Mouse (Mus musculus): ENCODE data around the gene Phc3. TPM values are rescaled to one million over a fixed set of nuclear protein-coding genes. Genes with fewer than 3 reads are reported as not detected.
A peak's percentile ranks its signal among the peaks of the same experiment; 100 is the strongest.

Gene Phc3
- 7.0 and 7.6 TPM in 2 replicates for polyA plus RNA-seq (2015; fragmentation: Nextera tagmentation; extraction: Ambion mirVana)

DNA sequence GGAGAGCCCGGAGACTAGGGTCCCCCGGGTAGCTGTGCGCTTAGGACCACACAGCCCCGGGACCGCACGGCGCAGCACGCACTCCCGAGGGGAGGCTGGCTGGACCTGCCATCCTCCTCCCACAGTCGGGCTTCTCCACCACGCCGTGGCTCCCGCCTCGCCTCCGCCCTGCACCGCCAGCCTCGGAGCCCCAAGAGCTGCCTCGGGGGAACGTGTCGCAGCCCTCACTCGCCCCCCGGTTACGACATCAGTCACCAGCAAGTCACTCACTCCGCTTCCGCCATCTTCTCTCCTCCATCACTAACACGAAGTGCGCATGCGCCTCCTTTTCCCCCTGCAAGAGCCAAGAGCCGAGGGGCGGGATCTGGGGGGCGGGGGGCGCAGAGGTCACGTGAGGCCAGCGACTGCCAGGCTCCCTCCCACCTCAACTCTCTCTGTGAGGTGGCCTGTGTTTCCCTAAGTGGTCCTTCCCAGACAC is at the start of gene Phc3:
Phc3 (minus strand) TSS at position 312 of the 478 bp plus-strand sequence.
- no peaks in the 10 kb centered on the region for H3K9me3 ChIP-seq
- WGBS: under 1% methylated on average over 34 of the region's 34 CpGs
- peak within 1 kb of the TSS; percentile 89 for H3K4me3 ChIP-seq (replicated peaks)
- H3K27ac ChIP-seq: peak within 1 kb of the TSS; percentile 86
- peaks cover 13% of the 10 kb centered on the region for H3K4me1 ChIP-seq (replicated peaks)
- H3K36me3 ChIP-seq: peaks cover 15% of the 10 kb centered on the region
- no peaks in the 10 kb centered on the region for H3K27me3 ChIP-seq
- peak within 1 kb of the TSS; percentile 96 for H3K9ac ChIP-seq (replicated peaks)
- peak within 1 kb of the TSS; percentile 68 for H3K4me2 ChIP-seq (replicated peaks)
- ATAC-seq: peak; percentile 97

- H3K27ac ChIP-seq: no peak overlapping the region
- H3K36me3 ChIP-seq: 0 out of 2 replicates have a peak, but pooled peaks cover 4% of the 10 kb centered on the region
- no peaks in the 10 kb centered on the region for H3K9me3 ChIP-seq
- H3K9ac ChIP-seq (replicated peaks): no peak overlapping the region
- H3K4me3 ChIP-seq (replicated peaks): no peak overlapping the region
- ATAC-seq: peak; percentile 71
- H3K27me3 ChIP-seq: no peaks in the 10 kb centered on the region
- 30% methylated on average over 4 of the region's 4 CpGs for WGBS
- peaks cover 15% of the 10 kb centered on the region for H3K4me1 ChIP-seq (replicated peaks)
- H3K4me2 ChIP-seq (replicated peaks): no peak overlapping the region
Observed at GRCm38 (mm10) chr3:31017652-31018051, 48.4 kb upstream of the Phc3 start.

DNA sequence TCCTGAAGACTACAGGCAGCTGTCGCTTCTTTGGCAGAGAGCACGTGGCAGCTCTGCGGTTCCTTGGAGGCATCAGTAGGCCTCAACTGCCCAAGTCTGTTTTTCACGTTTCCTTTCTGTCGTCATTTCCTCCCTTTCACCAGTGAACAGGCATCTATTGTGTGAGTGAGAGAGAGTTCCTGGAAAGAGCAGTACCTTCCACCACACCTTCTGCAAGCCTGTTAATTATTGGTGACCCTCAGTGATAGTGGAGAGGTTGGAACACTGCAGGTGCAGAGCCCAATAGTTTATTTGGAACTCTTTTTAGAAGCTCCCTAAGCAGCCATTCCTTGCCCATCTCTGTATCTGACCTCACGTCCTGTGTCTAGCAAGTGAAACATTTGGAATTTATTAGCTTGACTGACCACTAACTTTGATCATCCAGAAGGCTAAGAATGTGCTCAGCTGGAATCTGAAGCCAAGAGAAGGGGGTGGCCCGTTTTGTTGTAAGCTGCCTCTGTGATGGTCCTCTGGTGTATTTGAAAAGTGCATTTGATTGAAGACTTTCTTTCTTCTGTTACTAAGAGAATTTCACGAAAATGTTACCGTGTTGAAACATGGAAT is 47.5 kb upstream of the Phc3 start:
- 50% methylated on average over 9 of the region's 9 CpGs for WGBS
- no peaks in the 10 kb centered on the region for H3K9me3 ChIP-seq
- no peak overlapping the region for H3K9ac ChIP-seq (replicated peaks)
- H3K4me2 ChIP-seq (replicated peaks): no peak overlapping the region
- no peak for ATAC-seq
- 0 out of 2 replicates have a peak, but pooled peaks cover 4% of the 10 kb centered on the region for H3K36me3 ChIP-seq
- no peak overlapping the region for H3K27ac ChIP-seq
- peaks cover 15% of the 10 kb centered on the region for H3K4me1 ChIP-seq (replicated peaks)
- H3K27me3 ChIP-seq: no peaks in the 10 kb centered on the region
- H3K4me3 ChIP-seq (replicated peaks): no peak overlapping the region

DNA sequence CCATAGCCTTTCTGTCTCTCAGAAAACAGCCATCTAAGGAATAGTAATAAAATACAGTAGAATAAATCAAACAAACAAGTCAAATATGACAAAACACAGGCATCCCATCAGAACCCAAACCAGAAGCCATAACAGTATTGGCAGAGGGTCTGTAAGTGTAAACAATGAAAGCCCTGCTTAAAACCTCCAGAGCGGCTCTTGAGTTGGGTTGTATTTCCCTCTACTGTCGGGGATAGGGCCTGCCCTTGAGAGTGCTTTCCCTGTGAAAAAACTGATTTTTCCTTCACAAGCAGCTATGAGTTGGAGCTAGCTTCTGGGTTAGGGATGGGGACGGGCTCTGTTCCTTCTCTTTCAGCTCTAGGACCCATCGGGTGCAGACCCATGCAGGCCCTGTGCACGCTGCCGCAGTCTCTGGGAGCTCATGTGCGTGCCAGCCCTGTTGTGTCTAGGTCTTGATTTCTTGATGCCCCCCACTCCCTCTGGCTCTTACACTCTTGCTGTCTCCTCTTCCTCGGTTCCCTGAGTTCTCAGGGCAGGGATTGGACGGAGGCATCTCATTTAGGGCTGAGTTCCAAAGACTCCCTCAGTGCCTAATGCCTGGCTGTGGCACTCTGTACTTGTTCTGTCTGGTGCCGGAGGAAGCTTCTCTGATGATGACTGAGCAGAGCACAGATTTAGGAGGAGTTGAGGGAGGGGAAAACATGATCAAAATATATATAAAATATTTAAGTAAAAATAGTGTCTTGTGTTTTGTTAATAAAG is 46.6 kb upstream of the Phc3 start:
- peaks cover 15% of the 10 kb centered on the region for H3K4me1 ChIP-seq (replicated peaks)
- no peak overlapping the region for H3K4me2 ChIP-seq (replicated peaks)
- no peak overlapping the region for H3K4me3 ChIP-seq (replicated peaks)
- H3K9ac ChIP-seq (replicated peaks): no peak overlapping the region
- 79% methylated on average over 10 of the region's 10 CpGs for WGBS
- H3K27ac ChIP-seq: no peak overlapping the region
- H3K9me3 ChIP-seq: no peaks in the 10 kb centered on the region
- ATAC-seq: no peak
- 0 out of 2 replicates have a peak, but pooled peaks cover 4% of the 10 kb centered on the region for H3K36me3 ChIP-seq
- no peaks in the 10 kb centered on the region for H3K27me3 ChIP-seq

- 87% methylated on average over 2 of the region's 2 CpGs for WGBS
- H3K4me1 ChIP-seq (replicated peaks): peaks cover 15% of the 10 kb centered on the region
- no peak overlapping the region for H3K27ac ChIP-seq
- no peak overlapping the region for H3K4me2 ChIP-seq (replicated peaks)
- no peaks in the 10 kb centered on the region for H3K27me3 ChIP-seq
- no peak for ATAC-seq
- no peaks in the 10 kb centered on the region for H3K9me3 ChIP-seq
- no peak overlapping the region for H3K4me3 ChIP-seq (replicated peaks)
- no peaks in the 10 kb centered on the region for H3K36me3 ChIP-seq
- H3K9ac ChIP-seq (replicated peaks): no peak overlapping the region
Observed at GRCm38 (mm10) chr3:31014374-31014773, 45.2 kb upstream of the Phc3 start.

- Histone ChIP-seq H3K36me3 (peaks cover 3% of the 10 kb centered on the region; the same call in 1 of the 2 replicates), H3K4me1 (replicated peaks) (peaks cover 4% of the 10 kb centered on the region), H3K4me2 (replicated peaks) (no peak overlapping the region), H3K9me3 (no peaks in the 10 kb centered on the region), H3K9ac (replicated peaks) (no peak overlapping the region), H3K27ac (no peak overlapping the region), H3K27me3 (no peaks in the 10 kb centered on the region), H3K4me3 (replicated peaks) (no peak overlapping the region)
- 0 out of 2 replicates have a peak, but pooled peaks have one; percentile 11 for ATAC-seq
- WGBS: 73% methylated on average over 6 of the region's 6 CpGs
Observed at GRCm38 (mm10) chr3:31004320-31005209, 35.4 kb upstream of the Phc3 start.

DNA sequence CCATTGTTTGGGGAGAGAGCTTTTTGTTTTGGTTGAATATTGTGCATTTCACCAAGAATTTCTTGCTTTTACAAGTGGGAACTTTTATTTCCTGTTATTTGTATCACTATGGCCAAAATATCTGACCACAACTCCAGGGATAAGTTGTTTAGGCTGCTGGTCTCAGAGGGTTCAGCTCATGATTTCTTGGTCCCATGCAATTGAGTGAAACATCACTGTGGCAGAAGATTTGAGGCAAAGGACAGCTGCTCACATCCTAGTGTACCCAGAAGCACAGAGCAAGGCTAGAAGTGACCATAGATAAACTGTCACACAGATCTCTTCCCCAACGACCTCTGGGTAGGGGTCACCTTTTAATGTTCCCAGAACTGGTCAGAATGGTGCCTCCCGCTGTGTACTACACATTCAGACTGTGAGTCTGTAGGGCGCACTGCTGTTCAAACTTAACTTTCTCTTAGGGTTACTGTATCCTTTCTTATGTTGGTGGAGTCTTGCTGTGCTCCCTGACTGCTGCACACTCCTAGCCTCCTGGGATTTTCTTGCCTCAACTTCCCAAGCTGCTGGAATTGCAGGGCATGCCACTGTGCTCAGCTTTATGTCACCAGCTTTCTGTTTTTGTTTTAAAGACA is 31.9 kb upstream of the Phc3 start:
- no peak overlapping the region for H3K4me3 ChIP-seq (replicated peaks)
- ATAC-seq: no peak
- no peaks in the 10 kb centered on the region for H3K27me3 ChIP-seq
- WGBS: 61% methylated on average over 3 of the region's 3 CpGs
- H3K36me3 ChIP-seq: peaks cover 3% of the 10 kb centered on the region; the same call in 1 of the 2 replicates
- H3K9me3 ChIP-seq: no peaks in the 10 kb centered on the region
- peaks cover 13% of the 10 kb centered on the region for H3K4me1 ChIP-seq (replicated peaks)
- no peak overlapping the region for H3K27ac ChIP-seq
- no peak overlapping the region for H3K4me2 ChIP-seq (replicated peaks)
- H3K9ac ChIP-seq (replicated peaks): no peak overlapping the region

- Histone ChIP-seq H3K4me2 (replicated peaks) (no peak overlapping the region), H3K9me3 (no peaks in the 10 kb centered on the region), H3K4me1 (replicated peaks) (peaks cover 14% of the 10 kb centered on the region), H3K36me3 (peaks cover 3% of the 10 kb centered on the region; the same call in 1 of the 2 replicates), H3K4me3 (replicated peaks) (no peak overlapping the region), H3K27me3 (no peaks in the 10 kb centered on the region), H3K9ac (replicated peaks) (no peak overlapping the region), H3K27ac (no peak overlapping the region)
- no peak for ATAC-seq
- 41% methylated on average over 4 of the region's 4 CpGs for WGBS
Observed at GRCm38 (mm10) chr3:31000018-31000407, 30.8 kb upstream of the Phc3 start.

- H3K4me3 ChIP-seq (replicated peaks): no peak overlapping the region
- H3K9ac ChIP-seq (replicated peaks): no peak overlapping the region
- no peaks in the 10 kb centered on the region for H3K9me3 ChIP-seq
- no peak overlapping the region for H3K27ac ChIP-seq
- ATAC-seq: no peak
- WGBS: 64% methylated on average over 10 of the region's 10 CpGs
- H3K27me3 ChIP-seq: no peaks in the 10 kb centered on the region
- H3K4me2 ChIP-seq (replicated peaks): no peak overlapping the region
- peaks cover 17% of the 10 kb centered on the region for H3K4me1 ChIP-seq (replicated peaks)
- H3K36me3 ChIP-seq: peaks cover 3% of the 10 kb centered on the region; the same call in 1 of the 2 replicates
Observed at GRCm38 (mm10) chr3:30999401-31000017, 30.3 kb upstream of the Phc3 start.

DNA sequence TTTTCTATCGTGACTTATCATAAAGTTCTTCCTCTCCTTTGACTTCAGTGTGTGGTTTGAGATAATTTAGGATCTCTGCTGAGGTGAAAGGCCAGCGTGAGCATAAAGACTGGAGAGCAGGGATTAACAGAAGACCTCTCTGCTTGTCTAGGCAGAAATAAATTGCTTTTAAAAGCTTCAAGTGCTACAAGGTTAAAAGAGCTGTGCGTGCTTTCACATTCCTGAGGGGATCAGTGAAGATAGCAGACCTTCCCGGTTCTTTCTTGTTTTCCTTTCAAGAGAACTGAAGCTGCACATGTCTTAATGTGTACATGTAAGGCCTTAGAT is 27.4 kb upstream of the Phc3 start:
- no peaks in the 10 kb centered on the region for H3K36me3 ChIP-seq
- H3K4me1 ChIP-seq (replicated peaks): peaks cover 17% of the 10 kb centered on the region
- H3K4me3 ChIP-seq (replicated peaks): peak overlapping the region; percentile 86
- no peak for ATAC-seq
- H3K9ac ChIP-seq (replicated peaks): peak overlapping the region; percentile 87
- 3% methylated on average over 4 of the region's 4 CpGs for WGBS
- no peaks in the 10 kb centered on the region for H3K27me3 ChIP-seq
- H3K27ac ChIP-seq: no peak overlapping the region
- peak overlapping the region; percentile 65 for H3K4me2 ChIP-seq (replicated peaks)
- no peaks in the 10 kb centered on the region for H3K9me3 ChIP-seq

All from midbrain, embryonic 13.5 days (tissue).